Mouse (Mus musculus) right cerebral cortex, postnatal 25 days (tissue): Measurements from ENCODE around the gene Msrb1.
"Not testable (repeated sequence)": the region's sequence is repeated elsewhere in the genome, so short reads cannot be mapped to it uniquely, and the experiment has no call there.

Source experiments
- DNase-seq: peaks from one replicate; pipeline ENCODE4 v3.0.0; 2022

Msrb1 gene

GRCm38 (mm10) chr17:24720616-24721015 lies 15.8 kb upstream of the Msrb1 start:
- DNase-seq = not testable (repeated sequence)

- DNase-seq = not testable (repeated sequence)
Measured at GRCm38 (mm10) chr17:24721383-24721955, 15.0 kb upstream of the Msrb1 start.

DNA sequence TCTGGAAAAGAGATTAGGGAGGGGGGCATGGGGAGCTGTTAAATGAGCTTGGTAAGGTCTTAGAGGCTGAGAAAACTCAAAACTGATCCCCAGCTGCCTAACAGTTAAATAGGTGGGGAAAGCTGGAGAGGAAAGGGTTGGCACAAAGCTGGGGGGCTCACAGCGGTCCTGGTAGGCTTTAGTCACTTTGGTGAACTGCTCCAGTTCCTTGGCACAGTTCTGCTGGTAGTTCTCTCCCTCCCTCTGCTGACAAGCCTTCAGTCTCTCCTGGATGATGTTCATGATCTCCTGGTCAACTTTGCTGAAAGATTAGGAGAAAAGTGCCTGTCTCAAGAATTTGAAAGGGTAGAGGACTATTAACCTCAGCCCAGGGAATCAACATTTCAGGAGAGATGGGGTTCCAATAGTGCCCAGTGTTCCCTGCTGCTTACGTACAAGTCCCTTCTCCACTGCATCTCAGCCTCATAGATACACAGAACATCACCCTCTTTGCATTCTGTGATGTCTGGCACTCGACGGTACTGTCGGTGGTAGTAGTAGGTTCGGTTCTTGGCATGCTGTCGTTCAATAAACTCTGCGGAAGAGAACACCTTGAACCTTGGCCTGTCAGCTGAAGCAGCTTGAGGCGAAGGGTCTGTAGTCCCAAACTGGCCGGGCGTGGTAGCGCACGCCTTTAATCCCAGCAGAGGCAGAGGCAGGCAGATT lies 14.1 kb upstream of the Msrb1 start:
- DNase-seq = no peak

DNA sequence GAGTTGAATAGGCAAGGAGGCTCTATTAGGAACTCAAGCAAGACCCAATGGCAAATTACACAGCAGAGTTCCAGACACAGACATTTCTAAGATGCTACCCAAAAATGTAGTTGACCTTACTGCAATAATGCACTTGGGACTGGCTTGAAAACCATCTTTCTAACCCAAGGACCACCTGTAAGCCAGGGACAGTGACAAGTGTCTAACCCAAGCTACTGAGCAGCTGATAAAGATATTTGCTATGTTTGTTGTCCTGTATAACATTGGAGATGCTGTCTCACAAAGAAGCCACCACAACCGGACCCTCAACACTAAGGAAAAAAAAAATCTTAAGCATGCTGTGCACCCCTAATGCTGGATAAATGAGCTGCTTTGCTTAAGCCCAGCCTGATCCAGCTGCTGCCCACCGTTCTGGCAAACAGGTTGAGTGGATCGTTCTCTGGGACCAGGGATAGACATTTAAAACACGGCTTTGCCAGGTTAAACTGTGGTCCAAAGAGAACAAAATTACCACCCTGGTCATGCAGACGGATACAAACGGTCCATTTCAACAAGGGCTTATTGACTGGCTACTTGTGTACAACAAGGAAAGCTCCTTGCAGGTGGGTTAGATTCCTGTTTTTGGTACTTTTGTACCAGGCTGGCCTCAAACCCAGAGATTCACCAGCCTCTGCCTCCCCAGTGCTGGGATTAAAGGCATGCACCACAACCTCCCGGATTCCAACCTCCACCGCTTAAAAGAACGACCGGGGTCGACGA lies 13.1 kb upstream of the Msrb1 start:
- DNase-seq = no peak

DNA sequence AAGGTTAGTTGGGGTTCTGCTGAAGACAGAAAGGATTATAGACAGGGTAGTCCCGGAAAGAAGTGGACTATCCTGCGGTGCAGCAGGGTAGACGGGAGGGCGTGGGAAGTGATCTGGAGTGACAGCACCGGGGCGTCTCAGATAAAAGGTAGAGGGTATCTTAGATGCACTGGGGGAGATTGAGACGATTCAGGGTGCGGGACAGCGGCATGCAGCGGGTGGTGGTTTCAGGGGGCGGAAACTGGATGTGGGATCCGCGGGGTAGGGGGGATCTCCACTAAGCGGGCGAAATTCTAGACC lies 12.6 kb upstream of the Msrb1 start:
- no peak for DNase-seq

- peak; percentile 93 for DNase-seq
Measured at GRCm38 (mm10) chr17:24724184-24724583, 12.3 kb upstream of the Msrb1 start, which contains the start of gene Ndufb10. Gene Ndufb10 (minus strand): TSS chr17:24724478.

GRCm38 (mm10) chr17:24725637-24726390 lies 10.6 kb upstream of the Msrb1 start:
- no peak for DNase-seq

GRCm38 (mm10) chr17:24727618-24728017 lies 8.8 kb upstream of the Msrb1 start, which contains the start of gene Rpl3l:
Gene Rpl3l (plus strand): TSS chr17:24727820.
- no peak for DNase-seq

DNA sequence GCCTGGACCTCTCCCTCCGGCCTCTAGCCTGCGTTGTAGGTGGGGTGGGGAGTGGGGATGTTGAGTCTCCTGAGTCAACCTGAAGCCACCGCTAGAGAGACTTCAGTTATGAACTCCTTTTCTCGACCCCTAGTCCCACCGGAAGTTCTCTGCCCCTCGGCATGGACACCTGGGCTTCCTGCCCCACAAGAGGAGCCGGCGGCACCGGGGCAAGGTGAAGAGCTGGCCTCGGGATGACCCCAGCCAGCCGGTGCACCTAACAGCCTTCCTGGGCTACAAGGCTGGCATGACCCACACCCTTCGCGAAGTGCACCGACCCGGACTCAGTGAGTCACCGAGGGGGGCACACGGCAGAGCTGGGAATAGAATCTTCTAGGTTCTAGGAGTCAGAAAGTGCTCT lies 8.3 kb upstream of the Msrb1 start:
- no peak for DNase-seq

DNA sequence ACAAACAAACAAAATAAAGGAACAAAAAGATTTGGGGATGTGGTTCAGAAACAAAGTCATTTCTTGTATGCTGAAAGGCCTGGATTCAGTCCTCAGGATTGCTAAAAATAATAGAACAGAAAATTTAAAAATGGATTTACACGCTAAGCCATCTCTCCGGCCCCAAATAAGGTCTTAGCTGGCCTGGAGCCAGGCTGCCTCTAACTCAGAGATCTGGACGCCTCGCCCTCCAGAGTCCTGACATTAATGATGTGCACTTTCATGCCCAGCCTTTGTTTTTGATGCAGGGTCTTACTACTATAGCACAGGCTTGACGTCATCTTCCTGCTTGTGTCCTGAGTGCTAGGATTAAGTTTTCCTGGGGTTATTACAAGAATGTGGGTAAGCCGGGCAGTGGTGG lies 7.4 kb upstream of the Msrb1 start:
- no peak for DNase-seq

GRCm38 (mm10) chr17:24730787-24731186 lies 5.7 kb upstream of the Msrb1 start:
- no peak for DNase-seq

DNA sequence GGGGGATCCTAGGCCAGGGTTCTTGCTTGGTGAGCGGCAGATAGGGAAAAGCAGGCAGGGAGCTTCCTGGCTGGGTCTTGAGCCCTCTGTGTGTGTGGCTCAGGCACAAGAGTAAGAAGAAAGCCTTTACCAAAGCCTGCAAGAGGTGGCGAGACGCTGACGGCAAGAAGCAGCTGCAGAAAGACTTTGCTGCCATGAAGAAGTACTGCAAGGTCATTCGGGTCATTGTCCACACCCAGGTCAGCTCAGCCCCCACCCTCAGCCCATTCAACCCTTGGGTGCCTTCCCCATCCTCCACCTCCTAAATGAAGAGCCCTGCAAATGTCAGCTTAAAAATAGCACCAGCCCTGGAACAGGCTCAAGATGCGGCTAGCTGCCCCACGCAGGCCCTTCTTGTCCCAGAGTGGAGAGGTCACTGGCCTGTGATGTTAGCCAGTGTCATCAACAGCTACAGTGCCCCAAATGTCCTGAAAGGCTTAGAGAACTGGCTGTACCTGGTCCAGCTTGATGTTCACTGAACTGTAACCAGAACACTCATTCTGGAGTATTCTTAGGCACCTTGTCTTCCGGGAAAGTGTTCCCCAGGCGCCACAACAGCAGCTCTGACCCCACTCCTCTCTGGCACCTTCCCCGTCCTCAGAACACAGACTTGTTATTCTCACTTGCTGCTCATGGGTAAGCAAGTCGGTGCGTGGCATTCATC lies 4.1 kb upstream of the Msrb1 start:
- DNase-seq = no peak

DNA sequence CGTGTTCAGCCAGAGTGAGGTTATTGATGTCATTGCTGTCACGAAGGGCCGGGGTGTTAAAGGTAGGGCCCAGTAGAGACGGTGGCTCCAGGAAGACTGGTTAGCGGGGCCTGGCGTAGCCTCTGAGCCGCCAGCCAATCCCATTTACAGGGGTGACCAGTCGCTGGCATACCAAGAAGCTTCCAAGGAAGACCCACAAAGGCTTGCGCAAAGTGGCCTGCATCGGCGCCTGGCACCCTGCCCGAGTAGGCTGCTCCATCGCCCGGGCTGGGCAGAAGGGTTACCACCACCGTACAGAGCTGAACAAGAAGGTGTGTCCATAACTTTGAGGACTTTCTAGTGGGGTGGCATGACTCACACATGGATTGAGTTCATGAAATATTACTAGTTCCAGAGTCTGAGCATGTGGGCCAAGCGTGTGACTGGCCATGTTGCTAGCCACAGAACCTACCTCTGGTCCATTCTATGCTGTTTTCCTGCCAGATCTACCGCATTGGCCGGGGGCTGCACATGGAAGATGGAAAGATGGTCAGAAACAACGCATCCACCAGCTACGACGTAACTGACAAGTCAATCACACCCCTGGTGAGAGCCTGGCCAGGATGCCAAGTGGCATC lies 2.9 kb upstream of the Msrb1 start:
- DNase-seq = no peak

DNA sequence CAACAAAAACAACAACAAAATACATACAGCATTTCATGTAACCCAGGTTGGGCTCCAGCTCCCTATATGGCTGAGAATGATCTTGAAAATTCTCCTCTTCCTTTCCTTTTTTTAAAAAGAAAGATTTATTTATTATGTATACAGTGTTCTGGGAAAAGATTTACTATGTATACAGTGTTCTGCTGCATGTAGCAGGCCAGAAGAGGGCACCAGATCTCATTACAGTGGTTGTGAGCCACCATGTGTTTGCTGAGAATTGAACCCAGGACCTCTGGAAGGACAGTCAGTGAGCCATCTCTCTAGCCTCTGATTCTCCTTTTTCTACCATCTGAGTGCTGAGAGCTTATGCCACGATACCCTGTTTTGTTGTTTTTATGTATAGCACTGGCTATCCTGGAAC lies 1.9 kb upstream of the Msrb1 start:
- no peak for DNase-seq

GRCm38 (mm10) chr17:24735446-24735845 lies 996 bp upstream of the Msrb1 start:
- no peak for DNase-seq

DNA sequence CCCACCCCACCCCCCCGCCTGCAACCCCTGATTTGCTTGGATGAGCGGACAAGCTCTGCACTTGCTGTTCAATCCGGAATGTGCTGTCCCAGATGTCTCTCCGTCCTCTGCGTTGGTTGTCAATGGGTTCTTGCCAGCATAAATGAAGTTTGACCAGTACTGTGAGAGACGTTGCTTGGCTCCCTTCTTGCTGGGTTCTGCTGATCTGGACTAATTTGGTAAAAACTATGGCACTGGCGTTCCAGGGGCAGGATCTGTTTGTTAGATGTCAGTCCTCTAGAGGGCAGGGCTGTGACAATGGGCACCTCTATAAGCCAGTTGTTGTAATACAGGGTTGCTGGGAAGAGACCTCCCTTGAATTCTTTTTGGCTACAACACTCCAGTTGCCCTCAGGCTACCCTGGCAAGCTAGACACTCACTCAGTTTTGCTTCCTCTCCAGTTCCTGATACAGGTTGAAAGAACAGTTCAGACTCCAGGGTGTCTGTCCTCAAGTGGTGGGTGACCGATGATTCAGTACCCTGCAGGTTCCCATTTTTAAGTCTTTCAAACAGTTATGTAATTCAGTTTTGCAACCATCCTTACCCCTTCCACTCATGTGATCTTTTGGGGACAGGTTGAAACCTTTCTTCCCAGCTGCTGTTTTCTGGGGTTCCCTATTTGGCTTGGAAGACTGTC lies 831 bp downstream of the Msrb1 start:
- no peak for DNase-seq

GRCm38 (mm10) chr17:24738238-24738637 lies 1.8 kb downstream of the Msrb1 start:
- no peak for DNase-seq

DNA sequence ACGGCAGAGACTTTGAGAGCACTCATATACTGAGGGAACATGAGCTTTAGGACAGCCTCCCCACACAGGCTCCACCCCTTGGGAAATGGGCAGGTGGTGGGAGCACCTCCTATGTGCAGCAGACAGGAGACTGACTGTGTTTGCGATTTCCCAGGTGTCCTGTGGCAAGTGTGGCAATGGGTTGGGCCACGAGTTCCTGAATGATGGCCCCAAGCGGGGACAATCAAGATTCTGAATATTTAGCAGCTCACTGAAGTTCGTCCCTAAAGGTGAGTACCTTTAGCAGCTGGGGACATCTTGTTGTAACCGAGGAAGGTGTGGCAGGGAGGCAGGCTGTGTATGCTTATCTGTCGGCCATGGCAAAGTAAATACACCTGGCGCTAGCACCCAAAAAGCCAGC lies 3.5 kb downstream of the Msrb1 start:
- no peak for DNase-seq

GRCm38 (mm10) chr17:24742307-24742706 lies 5.9 kb downstream of the Msrb1 start:
- DNase-seq = no peak

DNA sequence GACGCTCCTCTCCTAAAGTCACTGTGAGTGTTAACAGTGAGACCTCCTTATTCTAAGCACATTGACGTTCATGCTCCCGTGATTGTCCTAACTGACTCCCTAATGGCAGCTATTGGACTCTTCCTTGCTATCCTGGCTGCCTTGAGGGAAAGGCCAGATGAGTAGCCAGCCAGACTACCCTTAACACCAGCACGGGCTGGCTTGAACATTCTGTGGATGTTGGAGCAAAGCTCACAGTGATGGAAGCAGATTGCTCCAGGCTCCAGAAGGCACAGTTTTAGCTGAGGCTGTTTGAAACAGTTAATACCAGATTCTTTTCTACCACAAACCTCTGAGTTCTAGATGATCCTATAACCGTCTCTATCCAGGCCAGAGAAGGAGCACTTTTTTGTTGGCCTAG lies 7.5 kb downstream of the Msrb1 start:
- no peak for DNase-seq

DNA sequence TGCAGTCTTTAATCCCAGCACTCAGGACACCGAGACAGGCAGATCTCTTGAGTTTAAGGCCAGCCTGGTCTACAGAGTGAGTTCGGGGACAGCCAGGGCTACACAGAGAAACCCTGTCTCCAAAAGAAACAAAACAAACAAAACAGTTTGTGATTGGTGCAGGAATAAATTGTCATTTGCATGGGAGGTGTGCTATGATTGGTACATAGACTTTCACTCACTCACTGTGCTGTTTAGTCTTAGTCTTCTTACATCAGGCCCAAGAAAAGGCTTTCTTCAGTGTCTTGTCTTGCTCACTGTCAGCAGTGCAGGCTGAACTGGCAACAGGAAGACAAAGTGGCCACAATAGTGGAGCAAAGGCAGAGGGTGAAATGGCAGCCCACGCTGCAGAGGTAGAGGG lies 7.9 kb downstream of the Msrb1 start:
- DNase-seq = no peak
